Mouse (Mus musculus) c-Kit-positive CD71-negative TER-119-negative erythroid progenitor cells, embryonic 14.5 days (primary cell): ENCODE data around the gene Srp72.

Source experiments
- DNase-seq: peaks from one replicate; pipeline ENCODE4 v3.0.0-alpha.2; 2013; ENCODE audit warnings: low read depth

Srp72 gene

GRCm38 (mm10) chr5:76974554-76975285, at the start of gene Srp72:
Gene Srp72 (plus strand): TSS chr5:76974683.
- DNase-seq = peak; percentile 70

GRCm38 (mm10) chr5:76928124-76928832, 46.2 kb upstream of the Srp72 start:
- no peak for DNase-seq

- no peak for DNase-seq
These were observed 45.2 kb upstream of the Srp72 start for GRCm38 (mm10) chr5:76929180-76929877.

GRCm38 (mm10) chr5:76939717-76940116, 34.8 kb upstream of the Srp72 start:
- no peak for DNase-seq

- DNase-seq = no peak
These were observed 32.5 kb upstream of the Srp72 start for GRCm38 (mm10) chr5:76941975-76942374.

- no peak for DNase-seq
These were observed 32.0 kb upstream of the Srp72 start for GRCm38 (mm10) chr5:76942505-76942904.

- DNase-seq = no peak
These were observed 29.4 kb upstream of the Srp72 start for GRCm38 (mm10) chr5:76944965-76945677.

GRCm38 (mm10) chr5:76945678-76946033, 28.8 kb upstream of the Srp72 start:
- no peak for DNase-seq

- DNase-seq = no peak
These were observed 27.3 kb upstream of the Srp72 start for GRCm38 (mm10) chr5:76947142-76947541.

GRCm38 (mm10) chr5:76947758-76948157, 26.7 kb upstream of the Srp72 start:
- no peak for DNase-seq

GRCm38 (mm10) chr5:76950343-76951105, 24.0 kb upstream of the Srp72 start:
- no peak for DNase-seq

- DNase-seq = peak; percentile 98
These were observed 23.1 kb upstream of the Srp72 start, which contains the start of the genes Paics and Ppat for GRCm38 (mm10) chr5:76951106-76952027. Gene Paics (plus strand): TSS chr5:76951307. Gene Ppat (minus strand): TSS chr5:76951578.

GRCm38 (mm10) chr5:76952112-76953040, 22.1 kb upstream of the Srp72 start:
- no peak for DNase-seq

- no peak for DNase-seq
These were observed 20.7 kb upstream of the Srp72 start for GRCm38 (mm10) chr5:76953794-76954193.

GRCm38 (mm10) chr5:76954271-76954900, 20.1 kb upstream of the Srp72 start:
- DNase-seq = no peak

GRCm38 (mm10) chr5:76955474-76955873, 19.0 kb upstream of the Srp72 start:
- no peak for DNase-seq

GRCm38 (mm10) chr5:76957954-76958353, 16.5 kb upstream of the Srp72 start:
- DNase-seq = no peak

GRCm38 (mm10) chr5:76959587-76959986, 14.9 kb upstream of the Srp72 start:
- DNase-seq = no peak

GRCm38 (mm10) chr5:76962545-76962944, 11.9 kb upstream of the Srp72 start:
- no peak for DNase-seq
